Mouse (Mus musculus) left cerebral cortex, adult 8-10 months (tissue): ENCODE results near the gene Cfap299. TPM values are rescaled to one million over a fixed set of nuclear protein-coding genes. Genes with fewer than 3 reads are reported as not detected.
"Not testable (repeated sequence)": the region's sequence is repeated elsewhere in the genome, so short reads cannot be mapped to it uniquely, and the experiment has no call there.

Experiments
- DNase-seq, 2 experiments: peaks; one replicate each; pipeline ENCODE4 v3.0.0; 2022; ENCODE audit warnings: low spot score in 2 of 2
- total RNA-seq, 4 experiments: library from RNA; stranded (reverse); gene quantifications; 2 replicates each; pipeline ENCODE4 v1.2.4; 2022

Gene Cfap299
- under 1 TPM in 3 of 4 experiments, not detected in 1; 0.41 to 0.96 (median 0.63) TPM for total RNA-seq

- peak; percentile 45 to 88 for DNase-seq
Measured at GRCm38 (mm10) chr5:98328848-98329624, at the start of gene Cfap299. Gene Cfap299 (plus strand): TSS chr5:98329304.

DNA sequence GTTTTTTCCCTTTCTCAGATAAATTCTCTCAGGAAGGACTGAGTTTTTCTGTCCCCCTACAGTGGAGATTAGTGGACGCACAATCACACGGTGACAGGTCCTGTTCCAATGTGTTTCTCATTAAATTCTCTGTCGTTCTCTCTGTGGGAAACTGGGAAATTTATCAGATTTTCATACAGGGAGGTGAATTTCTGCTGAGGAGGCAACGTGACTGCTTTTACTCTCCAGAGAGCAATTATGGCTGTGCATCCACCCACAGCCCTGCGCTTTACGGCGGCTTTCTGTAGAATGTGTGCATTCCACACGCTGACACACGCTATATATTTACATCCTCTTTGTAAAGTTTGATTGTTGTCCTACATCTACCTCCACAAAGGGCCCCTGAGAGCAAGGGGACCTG lies 47.1 kb upstream of the Cfap299 start:
- no peak for DNase-seq

- DNase-seq = no peak
Measured at GRCm38 (mm10) chr5:98283696-98284478, 45.2 kb upstream of the Cfap299 start.

DNA sequence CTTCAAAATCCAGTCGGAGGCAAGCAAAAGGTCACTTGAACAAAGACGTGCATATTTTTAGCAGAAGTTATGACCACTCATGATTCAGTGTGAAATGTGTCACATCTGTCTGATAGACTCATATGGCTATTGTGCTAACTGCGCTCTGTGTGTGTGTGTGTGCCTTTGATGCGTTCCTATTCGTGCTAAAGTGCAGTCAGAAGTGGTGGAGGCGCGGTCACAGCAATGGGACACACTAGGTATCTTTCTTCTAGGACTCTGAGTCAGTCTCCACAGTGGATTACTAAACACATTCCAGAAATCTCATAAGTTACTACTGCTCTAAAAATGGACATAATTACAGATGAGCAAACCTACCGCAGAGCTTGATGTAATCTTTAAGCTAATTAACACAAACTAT lies 38.5 kb upstream of the Cfap299 start:
- DNase-seq = no peak

GRCm38 (mm10) chr5:98292388-98293048 lies 36.6 kb upstream of the Cfap299 start:
- DNase-seq = no peak

GRCm38 (mm10) chr5:98293049-98293715 lies 35.9 kb upstream of the Cfap299 start:
- no peak for DNase-seq

DNA sequence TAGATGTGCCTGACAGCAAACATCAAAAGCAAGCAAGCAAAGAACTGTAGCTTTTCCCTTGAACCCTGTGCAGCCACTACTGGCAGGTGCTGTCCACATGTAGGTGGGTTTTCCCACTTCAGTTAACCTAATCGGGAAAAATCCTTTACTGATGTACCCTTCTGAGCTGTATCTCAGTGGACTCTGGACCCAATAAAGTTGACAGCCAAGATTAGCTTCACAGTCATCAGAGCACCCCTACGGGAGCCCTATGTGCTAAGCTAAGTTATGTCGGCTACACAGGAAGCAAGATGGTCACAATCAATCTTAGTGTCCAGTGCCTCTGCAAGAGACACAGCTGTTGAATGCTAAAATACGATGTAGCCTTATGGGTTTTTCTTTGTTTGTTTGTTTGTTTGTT lies 29.0 kb upstream of the Cfap299 start:
- DNase-seq = no peak

DNA sequence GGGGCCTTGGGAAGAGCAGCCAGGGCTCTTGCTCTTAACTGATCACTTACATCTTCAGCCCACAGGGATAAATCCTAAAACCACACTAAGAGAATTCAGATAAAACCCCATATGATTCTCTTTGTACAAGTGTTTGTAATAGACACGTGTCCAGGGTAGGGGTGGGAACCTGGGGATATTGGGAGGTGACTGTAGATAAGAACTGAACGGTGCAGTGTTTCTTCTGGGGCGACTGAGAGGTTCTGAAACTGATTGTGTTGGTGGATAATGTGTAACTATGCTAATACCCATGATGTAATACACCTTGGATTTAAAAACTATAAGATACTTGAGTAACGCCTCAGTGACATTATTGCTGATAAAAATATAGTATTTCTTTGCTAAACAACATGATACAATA lies 23.4 kb upstream of the Cfap299 start:
- no peak for DNase-seq

DNA sequence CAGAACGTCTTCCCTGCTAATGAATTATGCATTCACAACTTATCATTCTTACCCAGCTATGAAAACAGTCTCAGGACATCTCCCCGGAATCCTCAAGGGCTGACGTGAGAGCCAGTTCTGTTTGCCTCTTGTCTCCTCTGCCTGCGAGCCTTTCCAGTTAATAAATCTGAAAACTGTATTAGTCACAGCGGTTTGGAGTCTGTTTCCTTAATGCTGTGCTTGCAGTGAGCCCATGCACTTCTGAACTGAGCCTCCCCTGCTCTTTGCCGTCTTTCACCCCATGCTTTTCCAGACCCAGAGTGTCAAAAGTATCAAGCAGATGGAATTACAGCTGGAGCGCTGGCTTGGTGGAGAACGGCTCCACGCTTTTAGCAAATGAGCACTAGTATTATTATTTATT lies 22.6 kb upstream of the Cfap299 start:
- no peak for DNase-seq

DNA sequence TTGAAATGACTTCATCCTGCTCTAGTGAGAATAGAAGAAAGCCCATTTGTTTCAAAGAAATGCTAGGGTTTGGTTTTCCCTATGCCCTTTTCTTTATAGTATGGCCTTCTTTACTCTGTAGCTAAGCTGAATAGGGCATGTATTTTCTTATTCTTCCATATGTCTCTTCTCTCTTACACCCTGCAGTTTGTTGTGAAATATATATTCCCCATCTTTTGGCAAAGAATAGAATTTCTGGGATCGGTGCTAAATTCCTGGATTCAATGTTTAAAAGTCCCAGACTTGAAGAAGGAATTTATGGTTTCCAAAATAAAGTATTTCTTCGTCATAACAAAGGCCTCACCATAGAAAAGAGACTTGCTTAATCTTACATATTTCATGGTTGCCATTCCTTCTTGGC lies 2.5 kb upstream of the Cfap299 start:
- DNase-seq = no peak

- not testable (repeated sequence) for DNase-seq
Measured at GRCm38 (mm10) chr5:98343751-98344150, 14.6 kb downstream of the Cfap299 start.

DNA sequence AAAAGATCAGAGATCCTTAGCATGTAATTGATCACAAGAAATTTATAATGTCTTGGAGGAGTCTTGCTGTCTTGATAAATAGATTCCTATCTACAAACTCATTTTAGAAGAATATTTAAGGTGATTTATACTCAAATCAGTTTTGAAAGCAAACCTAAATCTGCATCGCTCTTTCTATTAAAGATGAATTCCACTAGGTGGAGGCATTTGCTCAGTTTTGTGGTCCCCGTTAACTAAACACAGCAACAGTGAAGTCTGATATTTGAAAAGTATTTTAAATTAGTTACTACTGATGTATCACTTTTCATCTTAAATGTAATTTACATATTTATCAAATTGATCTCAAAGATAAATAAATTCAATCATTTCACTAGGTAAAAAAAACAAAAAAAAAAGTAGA lies 15.5 kb downstream of the Cfap299 start:
- DNase-seq = no peak

- no peak for DNase-seq
Measured at GRCm38 (mm10) chr5:98346067-98346466, 17.0 kb downstream of the Cfap299 start.

- peak; percentile 45 to 84 for DNase-seq
Measured at GRCm38 (mm10) chr5:98348605-98349004, 19.5 kb downstream of the Cfap299 start.

GRCm38 (mm10) chr5:98359912-98360311 lies 30.8 kb downstream of the Cfap299 start:
- no peak for DNase-seq

DNA sequence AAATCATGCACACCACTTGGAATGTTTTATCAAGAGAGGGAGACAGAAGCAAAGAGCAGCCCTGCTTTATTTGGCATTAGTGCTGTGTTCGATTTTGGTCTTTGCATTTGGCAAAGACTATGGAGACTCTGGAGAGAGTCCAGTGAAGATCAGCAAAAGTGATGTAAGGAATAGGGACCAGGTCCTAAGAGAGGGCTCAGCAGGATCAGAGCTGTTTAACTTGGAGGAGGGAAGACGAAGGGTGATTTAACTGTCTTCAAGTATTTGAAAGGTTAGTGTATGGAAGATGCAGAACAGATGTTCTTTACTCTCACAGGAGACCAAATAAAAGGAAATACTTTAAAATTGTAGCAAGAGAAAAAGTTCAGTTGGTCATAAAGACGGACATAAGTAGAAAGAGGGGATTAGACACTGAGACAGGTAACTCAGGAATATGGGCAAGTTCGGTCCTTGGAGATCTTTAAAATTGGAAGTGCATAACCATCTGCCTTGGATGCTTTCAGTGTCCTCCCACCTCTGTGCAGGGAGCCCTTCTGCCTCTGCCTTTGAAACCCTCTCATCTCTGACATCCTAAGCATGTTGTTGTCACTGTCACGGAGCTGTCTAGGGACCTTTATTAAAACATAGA lies 31.8 kb downstream of the Cfap299 start:
- no peak for DNase-seq

GRCm38 (mm10) chr5:98363428-98363827 lies 34.3 kb downstream of the Cfap299 start:
- DNase-seq = no peak

GRCm38 (mm10) chr5:98365340-98365739 lies 36.2 kb downstream of the Cfap299 start:
- no peak for DNase-seq

DNA sequence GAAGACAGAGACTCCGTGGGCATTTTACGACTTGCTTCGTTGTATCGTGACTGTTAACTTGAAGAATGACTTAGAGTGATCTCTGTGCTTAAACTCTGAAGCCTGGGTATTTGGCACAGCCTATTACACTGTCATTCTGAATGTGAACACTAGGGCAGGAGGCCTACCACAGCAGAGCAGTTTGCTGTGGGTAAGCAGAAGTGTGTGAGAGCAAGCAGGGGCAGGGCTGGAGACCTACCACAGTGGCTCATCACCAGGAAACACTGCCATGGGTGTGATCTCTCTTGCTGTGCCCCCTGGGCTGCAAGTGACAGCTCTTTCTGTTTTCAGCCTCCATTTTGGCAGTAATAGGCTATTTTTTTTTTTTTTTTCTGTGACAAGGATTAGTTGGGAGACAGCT lies 39.7 kb downstream of the Cfap299 start:
- no peak for DNase-seq

- peak in 1 of 2 experiments; percentile 48 for DNase-seq
Measured at GRCm38 (mm10) chr5:98369426-98369825, 40.3 kb downstream of the Cfap299 start.
